Mouse (Mus musculus): Measurements from ENCODE around the gene Serpini1.
A peak's percentile ranks its signal among the peaks of the same experiment; 100 is the strongest.

Serpini1 gene

DNA sequence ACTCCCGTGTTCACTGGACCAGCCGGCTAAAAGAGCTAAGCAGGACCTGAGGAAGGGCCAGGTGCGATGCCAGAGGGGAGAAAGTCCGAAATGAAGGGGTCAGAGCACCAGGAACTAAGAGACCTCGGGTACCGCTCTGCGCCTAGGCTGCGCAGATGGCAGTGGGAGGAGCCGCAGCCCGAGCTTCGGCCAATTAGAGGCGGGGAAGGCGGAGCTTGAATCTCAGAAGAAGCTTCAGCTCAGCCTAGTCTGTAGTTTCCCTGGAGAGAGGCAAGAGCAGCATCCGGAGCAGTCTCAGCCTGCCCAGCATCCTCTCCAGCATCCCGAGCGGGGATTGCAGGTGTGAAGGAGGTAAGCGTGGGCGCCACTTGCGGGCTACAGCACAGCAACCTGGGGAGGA is at the start of gene Serpini1:
TSS of gene Serpini1 (plus strand) at position 256 of the 400 bp plus-strand sequence.
- peak; percentile 89 to 91 for DNase-seq

DNA sequence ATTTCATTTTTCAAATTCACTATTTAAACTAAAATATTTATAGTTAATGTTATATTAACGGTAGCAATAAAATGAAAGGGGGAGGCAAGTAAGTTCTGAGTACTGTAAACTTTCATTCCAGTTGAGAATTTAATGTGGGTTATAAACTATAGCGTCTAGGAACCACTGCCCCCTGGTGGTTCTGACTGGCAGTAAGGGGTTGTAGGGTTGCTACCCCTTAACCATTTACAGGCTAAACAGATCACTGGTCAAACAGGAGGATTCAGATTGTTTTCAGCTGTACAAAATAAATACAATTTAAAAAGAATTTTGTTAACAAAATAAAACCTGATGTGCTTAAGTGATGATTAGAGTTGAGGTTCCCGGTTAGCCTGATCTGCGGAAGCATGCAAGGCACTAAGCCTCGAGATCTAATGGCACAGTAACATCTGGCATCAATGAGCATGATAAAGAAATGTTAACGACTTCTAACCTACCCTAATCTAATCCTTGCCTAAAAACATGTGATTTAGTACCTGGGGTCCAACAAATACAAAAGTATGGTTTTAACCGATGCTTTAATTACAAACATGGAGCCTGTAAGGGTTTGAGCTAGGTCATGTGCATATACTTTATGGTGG is 39.6 kb upstream of the Serpini1 start:
- peak in 1 of 2 experiments; percentile 41 for DNase-seq

- DNase-seq: no peak
These were observed 36.0 kb upstream of the Serpini1 start for GRCm38 (mm10) chr3:75521314-75521713.

- DNase-seq: no peak
These were observed 34.8 kb upstream of the Serpini1 start for GRCm38 (mm10) chr3:75522527-75522926.

- DNase-seq: no peak
These were observed 26.3 kb upstream of the Serpini1 start for GRCm38 (mm10) chr3:75531074-75531473.

- DNase-seq: no peak
These were observed 23.1 kb upstream of the Serpini1 start for GRCm38 (mm10) chr3:75534045-75534834.

DNA sequence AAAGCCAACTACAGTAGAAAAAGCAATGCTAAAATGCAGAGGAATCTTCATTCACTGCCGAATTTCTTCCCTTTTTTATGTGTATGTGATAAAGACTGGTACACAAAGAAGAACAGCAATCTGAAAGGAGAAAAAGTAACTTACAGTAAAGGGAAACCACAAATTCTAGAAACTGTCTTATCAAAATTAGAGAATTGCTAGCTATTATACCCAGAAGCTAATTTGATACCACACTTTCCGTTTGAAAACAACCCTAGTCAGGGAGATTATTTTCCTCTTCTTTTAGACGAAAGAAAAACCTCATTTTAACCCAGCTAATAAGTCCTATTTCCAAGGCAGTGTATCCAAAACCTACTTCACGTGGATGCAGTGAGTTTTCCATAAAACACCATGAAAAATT is 16.1 kb upstream of the Serpini1 start:
- no peak for DNase-seq

DNA sequence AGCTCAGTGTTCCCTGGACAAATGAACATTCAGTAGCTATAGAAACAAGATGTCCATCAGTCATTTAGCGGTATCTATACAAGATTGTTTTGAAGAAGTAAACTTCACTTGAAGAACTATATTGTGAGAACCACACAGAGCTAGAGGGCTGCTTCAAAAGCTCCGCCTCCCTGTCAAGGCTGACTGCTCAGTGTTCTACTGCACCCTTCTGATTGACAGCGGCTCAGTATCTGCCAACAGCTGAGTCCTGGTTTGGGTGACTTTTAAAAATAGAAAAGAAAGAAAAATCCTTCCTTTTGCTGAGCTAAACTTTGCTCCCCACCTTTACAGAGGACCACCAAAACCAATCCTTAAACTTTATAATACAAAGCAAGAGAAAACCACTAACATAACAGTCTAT is 14.5 kb upstream of the Serpini1 start:
- DNase-seq: no peak

GRCm38 (mm10) chr3:75544287-75544686 is 13.1 kb upstream of the Serpini1 start:
- no peak for DNase-seq

- no peak for DNase-seq
These were observed 6.1 kb upstream of the Serpini1 start for GRCm38 (mm10) chr3:75551248-75551647.

DNA sequence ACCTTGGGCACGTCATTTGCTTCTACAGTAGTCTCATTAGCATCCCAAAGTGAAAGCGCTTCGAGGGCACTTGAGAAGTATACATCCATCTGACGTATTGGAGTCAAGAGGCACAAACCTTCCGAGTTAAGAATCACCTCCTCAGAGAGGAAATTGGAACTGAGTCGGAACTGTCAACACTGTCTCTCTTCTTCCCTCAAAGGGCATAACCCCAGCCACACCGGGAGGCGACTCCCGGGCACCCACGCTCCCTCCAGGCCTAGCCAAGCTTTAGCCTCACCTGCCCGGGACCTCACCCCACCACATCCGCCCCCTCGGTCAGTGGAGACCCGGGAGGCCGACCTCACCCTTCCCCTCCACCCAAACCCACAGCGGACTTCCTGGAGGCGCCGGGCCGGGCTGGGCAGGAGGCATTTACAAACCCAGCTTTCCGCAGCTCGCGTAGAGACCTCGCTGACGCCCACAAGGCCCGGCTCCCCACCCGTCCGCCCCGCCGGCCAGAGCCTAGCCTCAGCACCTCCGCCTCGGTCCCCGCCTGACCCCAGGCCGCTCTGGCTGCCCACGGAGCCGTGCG is 1.1 kb upstream of the Serpini1 start:
- no peak for DNase-seq

DNA sequence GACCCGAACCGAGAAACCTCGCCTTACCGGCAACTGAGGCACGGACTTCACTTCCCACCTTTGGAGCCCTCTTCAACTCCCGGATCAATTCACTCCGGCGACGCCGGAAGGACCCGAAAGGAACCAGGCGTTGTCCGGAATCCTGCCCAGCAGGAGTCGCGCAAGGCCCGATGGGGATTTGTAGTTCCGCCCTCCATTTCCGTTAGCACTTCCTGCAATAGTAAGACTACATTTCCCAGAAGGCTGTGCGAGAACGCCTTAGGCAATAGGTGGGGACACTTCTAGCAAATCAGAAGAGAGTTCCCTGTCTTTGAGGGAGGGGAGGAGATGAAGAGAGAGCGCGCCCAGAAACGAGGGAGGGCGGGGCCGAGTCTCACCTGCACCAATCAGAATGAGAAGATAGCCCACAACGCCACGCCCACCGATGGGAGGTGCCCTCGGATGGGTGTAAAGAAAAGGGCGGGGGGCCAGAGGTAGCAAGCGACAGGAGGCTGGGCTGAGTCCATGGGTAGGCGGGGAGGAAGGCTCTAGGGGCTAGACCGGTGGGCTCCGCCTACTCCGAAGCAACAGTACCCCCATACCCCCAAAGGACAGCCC is 554 bp upstream of the Serpini1 start, which contains the start of gene Pdcd10:
TSS of gene Pdcd10 (minus strand) at position 162 of the 597 bp plus-strand sequence.
- DNase-seq: peak; percentile 99

GRCm38 (mm10) chr3:75574074-75574473 is 16.7 kb downstream of the Serpini1 start:
- DNase-seq: no peak

DNA sequence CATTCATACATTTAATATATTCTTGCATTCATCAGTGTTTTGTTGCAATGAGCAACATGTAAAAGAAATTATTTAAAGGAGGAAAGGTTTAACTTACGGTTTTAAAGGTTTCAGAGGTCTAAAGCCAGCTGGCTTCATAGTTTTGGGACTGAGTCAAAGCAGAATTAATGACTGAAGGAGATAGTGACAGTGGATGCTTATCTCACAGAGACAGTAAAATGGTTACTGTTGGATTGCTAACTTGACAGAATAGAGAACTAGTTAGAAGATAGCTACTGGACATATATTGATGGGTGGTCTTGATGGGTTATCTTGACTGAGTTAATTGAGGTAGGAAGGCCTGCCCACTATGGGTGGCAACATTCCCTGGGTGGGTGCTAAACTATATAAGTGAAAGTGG is 18.2 kb downstream of the Serpini1 start:
- no peak for DNase-seq

GRCm38 (mm10) chr3:75579352-75579751 is 22.0 kb downstream of the Serpini1 start:
- peak in 1 of 2 experiments; percentile 21 for DNase-seq

DNA sequence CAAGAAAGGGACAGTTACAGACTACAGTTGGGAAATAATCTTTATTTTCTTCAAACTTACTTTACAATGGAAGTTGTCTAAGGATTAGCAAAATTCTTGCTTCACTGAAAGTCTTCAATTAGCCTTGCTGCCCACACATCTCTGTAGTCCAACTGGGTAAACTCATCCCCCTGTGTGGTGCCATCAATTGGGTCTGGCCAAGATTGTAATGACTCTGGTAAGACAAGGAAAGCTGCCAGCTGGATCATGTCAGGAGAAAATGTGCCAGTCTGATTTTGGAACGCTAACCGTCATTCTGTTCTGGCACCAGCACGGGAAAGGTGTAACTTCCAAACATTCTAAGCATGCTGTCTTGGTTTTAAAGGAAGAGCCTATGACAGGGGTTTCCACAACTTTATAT is 25.9 kb downstream of the Serpini1 start:
- DNase-seq: no peak

- DNase-seq: no peak
These were observed 27.6 kb downstream of the Serpini1 start for GRCm38 (mm10) chr3:75584898-75585297.

DNA sequence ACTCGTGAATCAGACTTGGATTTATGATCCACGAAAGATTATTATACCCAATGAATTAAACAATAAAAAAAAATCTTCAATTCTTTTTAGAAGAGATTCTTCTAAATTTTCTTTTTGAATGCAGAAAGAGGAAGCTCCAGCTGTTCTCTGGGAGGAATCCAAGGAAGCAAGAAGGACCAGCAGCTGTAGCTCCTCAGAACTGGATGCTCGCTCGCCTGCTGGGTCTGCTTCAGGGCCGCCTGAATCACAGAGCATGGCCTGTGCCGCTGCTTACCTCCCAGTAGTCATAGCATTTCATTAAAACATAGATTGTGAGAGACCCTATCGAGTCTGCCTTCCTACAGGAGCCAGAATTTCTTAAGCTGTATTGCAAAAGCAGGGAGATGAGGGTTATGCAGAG is 53.7 kb downstream of the Serpini1 start:
- DNase-seq: no peak

DNA sequence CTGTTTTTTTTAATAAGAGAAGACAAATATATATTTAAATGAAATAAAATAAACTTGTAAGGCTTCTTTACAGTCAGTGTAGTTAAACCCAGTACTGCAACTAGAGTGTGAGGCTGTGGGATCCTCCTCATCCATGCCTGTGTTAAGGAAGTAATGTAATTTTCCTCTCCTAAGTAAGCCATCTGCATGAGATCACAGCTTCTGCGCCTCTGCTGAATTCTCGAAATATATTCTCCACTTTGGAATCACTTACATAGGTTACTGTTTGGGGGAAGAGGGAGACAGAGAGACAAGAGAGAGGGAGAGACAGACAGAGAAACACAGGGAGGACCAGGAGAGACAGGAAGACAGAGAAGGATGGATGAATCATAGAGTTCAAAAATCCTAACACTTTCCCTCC is 67.3 kb downstream of the Serpini1 start:
- DNase-seq: no peak

GRCm38 (mm10) chr3:75630988-75631615 is 73.8 kb downstream of the Serpini1 start:
- peak in 1 of 2 experiments; percentile 9 for DNase-seq

DNA sequence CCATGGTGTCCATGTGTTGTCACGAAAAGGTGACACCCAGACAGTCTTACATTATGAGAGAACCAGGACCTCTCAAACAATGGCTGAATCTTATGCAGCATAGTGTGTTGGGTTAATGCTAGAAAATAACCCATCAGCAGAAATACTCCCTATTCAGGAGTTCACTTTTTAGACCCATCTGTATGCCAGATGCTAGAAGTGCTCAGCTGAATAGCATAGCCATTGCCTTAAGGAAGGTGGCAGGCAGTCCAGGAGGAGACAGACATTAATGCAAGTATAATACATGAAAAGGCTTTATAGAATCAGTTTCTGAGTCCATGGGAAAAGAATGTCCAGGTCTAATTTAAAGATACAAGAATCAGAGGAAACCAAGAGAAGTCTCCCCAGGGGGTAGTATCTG is 75.9 kb downstream of the Serpini1 start:
- no peak for DNase-seq

DNA sequence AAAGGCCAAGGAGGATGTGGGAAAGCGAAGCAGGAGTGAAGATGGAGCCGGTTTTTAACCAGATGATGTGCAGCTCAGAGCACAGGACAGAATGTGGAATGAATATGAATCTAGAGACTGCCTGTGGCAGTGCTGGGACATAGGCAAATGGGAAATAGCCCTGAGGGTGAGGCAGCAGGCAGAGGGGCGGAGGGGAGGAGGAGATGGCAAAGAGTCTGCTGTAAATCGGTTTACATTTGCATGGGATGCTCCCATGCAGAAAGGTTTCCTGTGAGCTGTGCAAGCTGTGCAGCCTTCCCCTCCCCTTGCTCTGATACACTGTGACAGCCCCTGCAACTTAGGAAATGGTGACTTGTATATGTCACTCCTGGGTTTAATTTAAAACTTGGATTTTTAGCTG is 76.3 kb downstream of the Serpini1 start:
- DNase-seq: no peak

DNA sequence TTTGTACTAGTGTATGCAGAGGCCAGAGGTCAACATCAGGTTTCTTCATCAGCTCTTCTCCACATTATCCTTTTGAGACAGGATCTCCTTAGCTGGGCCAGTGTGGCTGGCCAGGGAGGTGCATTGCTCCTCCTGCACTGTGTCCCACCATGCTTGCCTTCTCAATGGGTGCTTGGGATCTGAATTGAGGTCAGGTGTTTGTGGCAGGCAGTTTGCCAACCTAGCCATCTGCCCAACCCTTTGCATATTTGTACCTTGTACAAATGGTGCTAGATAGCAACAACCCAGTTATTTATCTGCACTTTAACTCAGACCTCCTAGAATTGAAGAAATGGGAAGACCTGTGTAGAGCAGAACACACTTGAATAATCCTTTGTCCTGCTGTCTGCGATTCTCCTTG is 78.3 kb downstream of the Serpini1 start:
- no peak for DNase-seq

Data from lung, postnatal 4 days (tissue).